Mouse (Mus musculus) embryonic fibroblast, embryonic 13.5 days (primary cell): ENCODE measurements around the gene Micall1. TPM values are rescaled to one million over a fixed set of nuclear protein-coding genes. Genes with fewer than 3 reads are reported as not detected.

ENCODE experiments used
- H3K27ac ChIP-seq: 2 replicates; pipeline ENCODE4 v1.5.1; 2012; ENCODE audit warnings: low read length, control low read depth, inconsistent platforms; ENCODE audit not compliant: insufficient read depth
- H3K4me1 ChIP-seq: 2 replicates; pipeline ENCODE4 v1.6.1; 2011; ENCODE audit warnings: low read length; ENCODE audit not compliant: control insufficient read depth, insufficient read depth
- H3K4me3 ChIP-seq: 2 replicates; pipeline ENCODE4 v1.5.1; 2011; ENCODE audit warnings: mild to moderate bottlenecking, control low read depth, low read length; ENCODE audit not compliant: insufficient read depth
- CTCF ChIP-seq: IDR thresholded peaks from 2 replicates; pipeline ENCODE4 v1.5.1; 2011; ENCODE audit warnings: mild to moderate bottlenecking, control low read depth, low read length, moderate library complexity, borderline replicate concordance; ENCODE audit not compliant: insufficient read depth
- POLR2A ChIP-seq: IDR thresholded peaks from 2 replicates; pipeline ENCODE4 v1.6.1; 2011; ENCODE audit warnings: low read depth, mild to moderate bottlenecking, control low read depth, low read length, moderate library complexity
- polyA plus RNA-seq: library from polyadenylated mRNA; stranded (reverse); fragments of >200 nt; gene quantifications from 2 replicates; pipeline ENCODE4 v1.2.4, GENCODE M21; 2011; ENCODE audit warnings: low read depth; ENCODE audit not compliant: missing spikeins, insufficient read length

The Micall1 gene
- polyA plus RNA-seq, 1 experiment = 17.0 TPM

DNA sequence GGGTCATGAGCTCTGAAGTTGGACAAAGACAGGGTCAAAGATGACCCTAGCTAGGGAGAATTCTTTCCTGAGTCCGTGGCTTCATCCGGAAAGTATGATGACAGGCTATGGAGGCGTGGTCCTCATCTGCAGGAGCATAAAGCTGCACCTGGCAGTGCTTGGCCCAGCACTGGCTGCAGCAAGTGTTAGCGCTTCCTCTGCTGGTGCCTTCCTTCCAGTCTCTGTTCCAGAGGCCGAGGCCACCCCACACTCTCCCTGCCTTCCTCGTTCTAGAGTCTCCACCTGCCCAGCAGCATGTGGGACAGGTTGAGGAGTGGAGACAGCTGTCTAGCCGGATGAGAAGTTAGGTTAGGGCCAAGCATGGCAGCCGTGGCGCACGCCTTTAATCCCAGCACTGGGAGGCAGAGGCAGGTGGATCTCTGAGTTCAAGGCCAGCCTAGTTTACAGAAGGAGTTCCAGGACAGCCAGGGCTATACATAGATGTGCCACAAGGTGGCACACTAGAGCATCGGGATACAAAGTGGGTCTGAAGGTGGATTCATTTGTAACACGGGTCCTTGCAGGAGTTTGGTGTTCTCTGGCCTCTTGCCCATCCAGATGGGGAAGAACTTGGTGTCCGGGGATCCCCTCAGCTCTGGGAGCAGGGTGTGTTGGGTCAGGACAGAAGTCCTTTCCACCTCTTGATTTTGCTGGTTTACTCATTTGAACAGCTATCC lies 17.7 kb downstream of the Micall1 start:
- TF ChIP-seq CTCF = no peak
- Histone ChIP-seq H3K4me1 (0 out of 2 replicates have a peak, but pooled peaks cover 4% of the 10 kb centered on the region), H3K4me3 (no peak overlapping the region), H3K27ac (no peak overlapping the region)

DNA sequence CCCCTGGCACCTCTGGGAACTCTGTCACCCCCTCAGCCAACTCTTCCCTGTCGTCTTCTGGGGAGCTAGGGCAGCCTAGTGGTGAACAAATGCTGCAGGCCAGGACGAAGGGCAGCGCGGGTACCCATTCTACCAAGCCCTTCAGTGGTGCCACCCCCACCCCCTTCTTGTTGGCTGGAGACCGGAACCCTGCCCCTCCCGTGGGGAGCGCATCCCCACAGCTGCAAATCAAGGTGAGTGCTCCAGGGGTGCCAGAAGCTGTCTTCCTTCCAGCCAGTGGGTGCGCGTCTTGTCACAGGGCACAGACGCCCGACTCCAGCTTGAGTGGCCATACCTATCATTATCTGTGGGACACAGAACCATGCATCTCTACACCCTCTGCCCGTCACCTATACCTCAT lies 18.4 kb downstream of the Micall1 start:
- Histone ChIP-seq H3K4me3 (no peak overlapping the region), H3K27ac (no peak overlapping the region), H3K4me1 (0 out of 2 replicates have a peak, but pooled peaks cover 4% of the 10 kb centered on the region)
- no peak for TF ChIP-seq CTCF
- no peak for TF ChIP-seq POLR2A

DNA sequence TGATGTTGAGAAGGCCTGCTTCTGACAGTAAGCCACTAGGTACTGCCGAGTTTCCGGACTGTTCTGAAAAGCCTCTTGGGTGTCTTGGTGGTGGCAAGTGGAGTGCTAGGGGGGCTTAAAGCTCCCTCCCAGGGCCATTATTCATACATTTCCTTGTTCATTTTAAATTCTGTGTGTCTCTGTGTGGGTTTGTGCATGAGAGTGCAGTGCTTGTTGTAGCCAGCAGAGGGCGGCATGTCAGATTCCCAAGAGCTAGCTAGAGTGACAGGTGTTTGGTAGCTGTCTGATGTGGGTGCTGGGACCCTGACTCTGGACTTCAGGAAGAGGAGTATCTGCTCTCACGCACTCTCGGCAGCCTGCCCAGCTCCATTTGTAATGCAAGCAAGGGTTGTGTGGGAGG lies 19.5 kb downstream of the Micall1 start:
- Histone ChIP-seq H3K4me3 (no peak overlapping the region), H3K4me1 (0 out of 2 replicates have a peak, but pooled peaks cover 4% of the 10 kb centered on the region), H3K27ac (no peak overlapping the region)
- no peak for TF ChIP-seq POLR2A
- TF ChIP-seq CTCF = 0 out of 2 replicates have a peak, but pooled peaks have one; percentile 9

DNA sequence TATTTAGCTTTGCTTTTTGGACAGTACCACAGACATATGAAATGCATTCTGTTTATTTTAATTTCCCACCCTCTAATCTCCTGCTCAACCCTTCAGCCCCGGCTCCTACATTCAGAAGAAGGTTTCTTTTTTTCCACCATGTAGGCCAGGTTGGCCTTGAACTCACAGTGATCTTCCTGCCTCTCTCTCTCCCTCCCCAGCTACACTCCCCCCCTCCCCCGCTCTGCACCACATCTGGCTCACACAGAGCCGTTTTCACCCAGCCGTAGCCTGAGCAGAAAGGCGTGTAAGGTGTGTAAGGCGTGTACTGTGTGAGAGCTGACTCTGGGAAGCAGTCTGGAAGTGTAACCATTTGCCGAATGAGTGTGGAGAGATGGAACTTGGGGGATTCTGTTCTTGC lies 20.6 kb downstream of the Micall1 start:
- H3K4me1 ChIP-seq = 0 out of 2 replicates have a peak, but pooled peaks cover 4% of the 10 kb centered on the region
- no peak overlapping the region for H3K4me3 ChIP-seq
- TF ChIP-seq POLR2A (no peak), CTCF (no peak)
- no peak overlapping the region for H3K27ac ChIP-seq

DNA sequence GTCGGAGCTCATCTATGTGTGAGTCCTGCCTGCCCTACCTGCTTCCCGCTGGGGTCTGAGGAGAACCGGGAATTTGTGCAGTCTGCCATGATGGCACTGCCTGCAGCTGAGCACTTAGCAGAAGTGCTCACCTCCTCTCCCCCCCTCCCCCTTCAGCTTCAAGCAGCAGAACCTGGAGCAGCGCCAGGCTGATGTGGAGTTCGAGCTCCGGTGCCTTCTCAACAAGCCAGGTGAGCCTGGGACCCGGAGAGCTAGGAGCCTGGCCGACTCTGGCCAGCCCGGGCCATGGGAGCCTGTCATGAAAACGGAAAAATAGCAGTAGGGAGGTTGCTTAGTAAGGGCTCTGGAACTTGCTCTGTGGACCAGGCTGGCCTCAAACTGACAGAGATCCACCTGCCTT lies 22.1 kb downstream of the Micall1 start:
- no peak overlapping the region for H3K4me3 ChIP-seq
- 0 out of 2 replicates have a peak, but pooled peaks cover 4% of the 10 kb centered on the region for H3K4me1 ChIP-seq
- no peak overlapping the region; the same call in 1 of the 2 replicates for H3K27ac ChIP-seq
- TF ChIP-seq CTCF = no peak
- TF ChIP-seq POLR2A = no peak

DNA sequence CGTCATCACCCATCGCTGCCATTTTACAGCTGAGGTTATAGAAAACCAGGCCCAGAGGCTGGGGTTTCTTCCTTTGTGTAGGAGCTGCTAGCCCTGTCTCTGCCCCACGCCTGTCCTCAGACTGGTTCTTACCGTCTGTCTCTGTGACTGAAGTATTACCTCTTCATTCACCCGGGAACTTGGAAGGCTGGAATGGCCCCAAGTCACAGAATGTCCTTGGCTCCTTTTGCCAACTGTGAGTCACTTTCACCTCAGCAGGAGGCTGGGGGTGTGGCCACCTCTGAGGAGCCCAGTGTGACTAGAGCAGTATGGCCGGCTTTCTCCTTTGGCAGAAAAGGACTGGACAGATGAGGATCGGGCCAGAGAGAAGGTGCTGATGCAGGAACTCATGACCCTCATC lies 22.7 kb downstream of the Micall1 start:
- no peak for TF ChIP-seq POLR2A
- TF ChIP-seq CTCF = no peak
- Histone ChIP-seq H3K4me1 (0 out of 2 replicates have a peak, but pooled peaks cover 4% of the 10 kb centered on the region), H3K4me3 (no peak overlapping the region), H3K27ac (0 out of 2 replicates have a peak overlapping the region, but pooled peaks have one; percentile 10)

DNA sequence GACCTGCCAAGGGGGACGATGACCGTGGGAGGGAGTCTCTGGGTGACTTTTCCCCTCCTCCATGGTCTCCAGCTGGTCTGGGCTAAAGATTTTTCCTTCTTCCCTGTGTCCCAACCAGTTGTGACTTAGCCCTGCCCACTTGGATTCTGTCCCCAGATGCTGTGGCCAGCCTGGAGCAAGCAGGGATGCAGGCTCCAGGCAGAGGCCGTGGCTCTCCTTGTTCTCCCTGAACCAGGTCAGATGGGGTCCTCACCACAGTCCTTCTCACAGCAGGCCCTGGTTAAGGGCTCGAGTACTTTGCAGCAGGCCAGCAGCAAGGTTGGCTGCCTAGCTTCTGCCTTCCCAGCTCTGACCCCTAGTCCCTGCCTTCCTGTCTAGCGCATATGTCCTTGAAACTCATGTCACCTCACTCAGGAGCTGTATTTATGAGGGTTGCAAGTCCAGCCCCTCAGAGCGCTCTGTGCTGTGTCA lies 24.5 kb downstream of the Micall1 start:
- Histone ChIP-seq H3K4me3 (no peak overlapping the region), H3K27ac (no peak overlapping the region), H3K4me1 (0 out of 2 replicates have a peak, but pooled peaks cover 4% of the 10 kb centered on the region)
- TF ChIP-seq POLR2A (no peak), CTCF (no peak)

DNA sequence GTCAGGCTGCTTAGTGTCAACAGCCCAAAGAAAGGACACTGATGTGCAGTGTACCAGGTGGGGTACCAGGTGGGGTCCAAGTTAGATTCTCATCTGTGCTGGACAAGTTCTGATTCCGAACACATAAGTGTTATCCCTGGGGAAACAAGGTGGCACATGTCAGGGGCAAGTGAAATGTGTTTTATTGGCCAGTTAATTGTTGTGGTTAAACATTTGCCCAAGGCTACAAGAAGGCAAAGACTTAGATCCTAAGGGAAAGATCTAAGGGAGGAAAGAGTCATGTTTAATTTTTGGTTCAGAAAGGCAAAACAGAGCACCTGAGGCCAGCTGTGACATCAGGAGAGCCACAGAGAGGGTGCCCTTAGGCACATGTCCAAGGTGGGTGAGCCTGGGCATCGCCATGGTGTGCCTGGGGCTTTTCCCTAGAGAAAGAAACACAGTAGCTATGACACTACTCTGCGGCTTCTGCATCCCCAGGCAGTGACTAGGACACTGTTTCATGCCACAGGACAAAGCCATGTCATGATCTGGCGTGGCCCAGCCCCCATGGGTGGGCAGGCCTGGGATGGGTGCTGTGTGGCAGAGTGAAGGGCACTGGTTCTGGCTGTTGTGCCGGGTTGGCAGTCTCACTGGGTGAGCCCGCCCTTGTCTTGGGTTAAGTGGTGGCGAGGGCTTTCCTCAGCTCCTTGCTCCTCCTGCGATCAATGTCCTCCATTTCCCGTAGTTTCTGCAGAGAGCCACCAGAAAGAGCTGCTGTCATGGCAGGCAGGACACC lies 26.0 kb downstream of the Micall1 start:
- no peak overlapping the region for H3K27ac ChIP-seq

DNA sequence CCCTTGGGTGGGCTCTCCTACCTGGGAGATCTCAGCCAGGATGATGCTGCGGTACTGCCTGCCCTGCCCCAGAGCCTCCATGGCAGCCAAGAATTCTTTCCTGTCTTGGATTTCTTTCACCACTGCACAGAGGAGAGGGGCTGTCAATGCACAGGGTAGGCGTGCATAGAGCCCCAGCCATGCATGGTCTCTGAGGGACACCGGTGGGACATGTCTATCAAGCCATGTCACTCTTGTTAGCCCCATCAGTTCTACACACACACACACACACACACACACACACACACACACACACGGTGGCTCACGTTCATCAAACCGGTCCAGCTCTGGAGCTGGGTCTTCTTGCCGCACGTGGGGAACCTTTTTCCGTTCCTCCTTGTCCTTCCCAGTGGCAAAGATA lies 26.6 kb downstream of the Micall1 start:
- Histone ChIP-seq H3K4me1 (0 out of 2 replicates have a peak, but pooled peaks cover 4% of the 10 kb centered on the region), H3K27ac (no peak overlapping the region), H3K4me3 (no peak overlapping the region)
- TF ChIP-seq POLR2A (no peak), CTCF (no peak)

More for the DNA sequence above, 26.0 kb downstream of the Micall1 start:
- TF ChIP-seq POLR2A = no peak
- TF ChIP-seq CTCF = no peak
- Histone ChIP-seq H3K4me1 (0 out of 2 replicates have a peak, but pooled peaks cover 4% of the 10 kb centered on the region), H3K4me3 (no peak overlapping the region)
